Mouse (Mus musculus) cerebellum, postnatal 10 days (tissue): ENCODE measurements around the gene Tnrc18.

Experiments
- DNase-seq, 2 experiments: peaks; one replicate each; pipeline ENCODE4 v3.0.0; 2021; ENCODE audit warnings: mixed read lengths in 2 of 2

The Tnrc18 gene

GRCm38 (mm10) chr5:142679065-142679464 is 138.4 kb downstream of the Tnrc18 start:
- no peak for DNase-seq

DNA sequence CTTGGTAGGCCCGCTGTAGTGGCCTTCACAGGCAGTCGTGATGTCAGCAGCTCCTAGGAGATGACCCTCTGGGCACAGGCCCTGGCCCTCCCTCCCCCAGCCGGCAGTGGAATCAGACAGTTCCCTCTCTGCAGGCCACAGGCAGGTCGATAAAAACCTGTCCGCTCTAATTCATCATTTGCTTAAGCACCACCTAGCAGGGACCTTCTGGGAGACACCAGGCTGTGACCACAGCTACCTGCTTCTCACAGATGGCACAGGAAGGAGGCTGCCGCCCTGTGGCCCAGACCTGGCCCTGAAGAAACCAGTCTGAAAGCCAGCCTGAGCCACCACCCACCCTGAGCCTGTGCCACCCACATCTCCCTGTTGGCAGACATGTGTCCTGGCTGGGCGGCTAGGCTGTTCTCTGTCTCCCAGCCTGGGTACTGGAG is 139.3 kb downstream of the Tnrc18 start:
- DNase-seq: peak; percentile 62 to 68
